ENCODE assay signal across 10 mouse cellular contexts in the genomic region with DNA sequence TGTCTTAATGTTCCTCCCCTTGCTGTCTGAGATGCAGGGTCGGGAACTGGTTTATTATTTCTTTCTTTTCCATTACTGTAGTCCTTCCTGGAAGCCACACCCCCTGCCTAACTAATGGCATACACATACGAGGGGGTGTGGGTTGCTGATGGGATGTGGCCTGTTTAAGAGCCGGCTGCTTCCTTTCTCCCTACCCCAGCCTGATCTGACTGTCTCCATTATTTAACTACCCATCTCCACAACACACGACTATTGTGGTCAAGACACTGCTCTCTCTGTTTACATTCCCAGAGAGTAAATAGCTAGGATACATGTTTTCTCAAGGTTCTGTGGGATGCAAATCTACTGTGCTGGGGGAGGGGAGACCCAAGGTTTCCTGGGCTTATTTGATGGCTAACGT. TPM values are rescaled to one million over a fixed set of nuclear protein-coding genes. Genes with fewer than 3 reads are reported as not detected.
DNase-seq lines count a peak whose midpoint lies in the region; ATAC-seq and TF ChIP-seq lines count a peak whose summit lies in the region.
"Had no signal": no experiment of that assay in that cellular context is flagged by ENCODE, and none has a peak within 500 bp of the region (broad histone marks: within the 10 kb centered on the region; RNA-seq: fewer than 3 reads in every experiment).

No protein-coding gene starts in this region.

- no peak for ATAC-seq in intestine, embryonic 14.5 days (replicated peaks; ENCODE audit: low FRiP score, low TSS enrichment, low read depth)
- no peak for ATAC-seq in intestine, postnatal 0 days

- H3K27me3 ChIP-seq in intestine, embryonic 14.5 days (replicated peaks; ENCODE audit: control insufficient read depth, insufficient read depth, low read length) = no peaks in the 10 kb centered on the region
- no peaks in the 10 kb centered on the region for H3K27me3 ChIP-seq in intestine, postnatal 0 days (replicated peaks; ENCODE audit: control insufficient read depth, insufficient read depth, low read length)
- no peaks in the 10 kb centered on the region for H3K27me3 ChIP-seq in limb, embryonic 10.5 days (ENCODE audit: low read depth, poor library complexity, severe bottlenecking)

- no peak for DNase-seq in intestine, embryonic 14.5 days (ENCODE audit: low spot score)
- DNase-seq in 416B (ENCODE audit: low read depth) (peak; percentile 87), ZHBTc4 (ENCODE audit: low read depth, low spot score) (peak; percentile 35)
- DNase-seq in limb, embryonic 10.5 days (ENCODE audit: low spot score) = no peak
- no peak for DNase-seq in natural killer cell, adult 2 months (ENCODE audit: low spot score in 2 of 2)
- no peak for DNase-seq in kidney, postnatal 14 days
- DNase-seq in testis, postnatal 10 days (ENCODE audit: low spot score) = no peak
- DNase-seq: cerebellum, adult 11-12 months; thymus, postnatal 36 days had no signal

- no peak for TF ChIP-seq CTCF in intestine, postnatal 0 days (IDR thresholded peaks at IDR 0.05; ENCODE audit: low read depth)

- 19% methylated on average over 5 of the region's 5 CpGs for WGBS in intestine, embryonic 14.5 days
- 16% methylated on average over 5 of the region's 5 CpGs for WGBS in intestine, postnatal 0 days
- 17% methylated on average over 5 of the region's 5 CpGs for WGBS in limb, embryonic 10.5 days

- no peak overlapping the region for H3K9ac ChIP-seq in intestine, embryonic 14.5 days (ENCODE audit: low read length)
- H3K9ac ChIP-seq in intestine, postnatal 0 days (ENCODE audit: low read depth, low read length) = no peak overlapping the region

- 0 out of 2 replicates have a peak overlapping the region, but pooled peaks have one; percentile 6 for H3K4me2 ChIP-seq in intestine, embryonic 14.5 days (ENCODE audit: low read length)
- H3K4me2 ChIP-seq in intestine, postnatal 0 days (replicated peaks; ENCODE audit: low read depth) = no peak overlapping the region

- H3K4me3 ChIP-seq in intestine, embryonic 14.5 days (ENCODE audit: low read depth, low read length) = no peak overlapping the region
- H3K4me3 ChIP-seq in intestine, postnatal 0 days (ENCODE audit: low read depth, low read length) = no peak overlapping the region
- H3K4me3 ChIP-seq in limb, embryonic 10.5 days = 0 out of 2 replicates have a peak overlapping the region, but pooled peaks have one; percentile 13

- H3K36me3 ChIP-seq in intestine, embryonic 14.5 days (ENCODE audit: control insufficient read depth, insufficient read depth, low read length) = 0 out of 2 replicates have a peak, but pooled peaks cover 2% of the 10 kb centered on the region
- H3K36me3 ChIP-seq in intestine, postnatal 0 days (ENCODE audit: control insufficient read depth, insufficient read depth) = peaks cover 3% of the 10 kb centered on the region; the same call in 1 of the 2 replicates
- H3K36me3 ChIP-seq in limb, embryonic 10.5 days = peaks cover 24% of the 10 kb centered on the region

- H3K4me1 ChIP-seq in intestine, embryonic 14.5 days (replicated peaks; ENCODE audit: control insufficient read depth, insufficient read depth, low read length) = peaks cover 24% of the 10 kb centered on the region
- H3K4me1 ChIP-seq in intestine, postnatal 0 days (replicated peaks; ENCODE audit: control insufficient read depth, insufficient read depth, low read length) = 0 out of 2 replicates have a peak, but pooled peaks cover 4% of the 10 kb centered on the region
- peaks cover 63% of the 10 kb centered on the region for H3K4me1 ChIP-seq in limb, embryonic 10.5 days

- H3K27ac ChIP-seq in intestine, embryonic 14.5 days (ENCODE audit: low read depth) = 0 out of 2 replicates have a peak overlapping the region, but pooled peaks have one; percentile 14
- H3K27ac ChIP-seq in intestine, postnatal 0 days (ENCODE audit: low read depth, low read length) = no peak overlapping the region
- H3K27ac ChIP-seq in limb, embryonic 10.5 days = peak overlapping the region; percentile 77

- H3K9me3 ChIP-seq in intestine, embryonic 14.5 days (ENCODE audit: control insufficient read depth, low read length) = no peaks in the 10 kb centered on the region
- H3K9me3 ChIP-seq in intestine, postnatal 0 days (ENCODE audit: control insufficient read depth) = no peaks in the 10 kb centered on the region
- H3K9me3 ChIP-seq in limb, embryonic 10.5 days (replicated peaks) = no peaks in the 10 kb centered on the region

RNA-seq across cellular contexts. Expression of a gene that starts 7.8 kb away (rescaled TPM):
- 13.6 and 14.4 TPM in 2 replicates for polyA plus RNA-seq in intestine, embryonic 14.5 days (2014; fragmentation: Nextera tagmentation; extraction: Ambion mirVana)
- polyA plus RNA-seq in intestine, postnatal 0 days (2015; fragmentation: Nextera tagmentation; extraction: Ambion mirVana) = 9.9 and 10.3 TPM in 2 replicates
- 13.3 and 14.2 TPM in 2 replicates for polyA plus RNA-seq in limb, embryonic 10.5 days (2016; fragmentation: Nextera tagmentation; extraction: Ambion mirVana)

RNA-seq across cellular contexts. Expression of a gene that starts 58.4 kb away (rescaled TPM):
- polyA plus RNA-seq in intestine, embryonic 14.5 days (2014; fragmentation: Nextera tagmentation; extraction: Ambion mirVana) = 0.08 and 0.20 TPM in 2 replicates
- polyA plus RNA-seq in intestine, postnatal 0 days (2015; fragmentation: Nextera tagmentation; extraction: Ambion mirVana) = 0.08 and 0.12 TPM in 2 replicates
- 2.3 and 3.9 TPM in 2 replicates for polyA plus RNA-seq in limb, embryonic 10.5 days (2016; fragmentation: Nextera tagmentation; extraction: Ambion mirVana)

Comparison
In these comparisons a context has a peak if more than half of its experiments do, and no peak if none do; other contexts are left out.
1. DNase-seq: peak in 416B (single experiment) and ZHBTc4 (single experiment); none in intestine, embryonic 14.5 days (single experiment), limb, embryonic 10.5 days (single experiment), natural killer cell, adult 2 months (0 of 2), kidney, postnatal 14 days (single experiment) and testis, postnatal 10 days (single experiment).